Mouse (Mus musculus) midbrain, embryonic 16.5 days (tissue): ENCODE data around the gene Gnai2. TPM values are rescaled to one million over a fixed set of nuclear protein-coding genes. Genes with fewer than 3 reads are reported as not detected.
A peak's percentile ranks its signal among the peaks of the same experiment; 100 is the strongest.

Source experiments
- ATAC-seq: fragments of 200-750 bp; cut with Nextera tagmentation; 2 replicates; pipeline ENCODE4 v1.8.0; 2017; ENCODE audit warnings: moderate TSS enrichment
- H3K27ac ChIP-seq: fragments of 300-500 bp; sonication (generic); 2 replicates; pipeline ENCODE4 v1.5.1; 2014; ENCODE audit warnings: mild to moderate bottlenecking, low read length, mixed read lengths
- H3K27me3 ChIP-seq: fragments of 300-500 bp; sonication (generic); 2 replicates; pipeline ENCODE4 v1.6.1; 2014; ENCODE audit warnings: low read depth, low read length, mixed read lengths; ENCODE audit not compliant: control insufficient read depth, insufficient read depth
- H3K36me3 ChIP-seq: fragments of 300-500 bp; sonication (generic); 2 replicates; pipeline ENCODE4 v1.6.1; 2014; ENCODE audit warnings: mild to moderate bottlenecking, low read length, moderate library complexity, mixed read lengths; ENCODE audit not compliant: control insufficient read depth, insufficient read depth
- H3K4me1 ChIP-seq: fragments of 300-500 bp; sonication (generic); 2 replicates; pipeline ENCODE4 v1.6.1; 2014; ENCODE audit warnings: mild to moderate bottlenecking, low read length, mixed read lengths; ENCODE audit not compliant: control insufficient read depth, insufficient read depth
- H3K4me2 ChIP-seq: fragments of 300-500 bp; sonication (generic); 2 replicates; pipeline ENCODE4 v1.6.1; 2014; ENCODE audit warnings: mild to moderate bottlenecking, low read length, mixed read lengths
- H3K4me3 ChIP-seq: fragments of 300-500 bp; sonication (generic); 2 replicates; pipeline ENCODE4 v1.5.1; 2014; ENCODE audit warnings: low read depth, mild to moderate bottlenecking, low read length, moderate library complexity, mixed read lengths
- H3K9ac ChIP-seq: fragments of 300-500 bp; sonication (generic); 2 replicates; pipeline ENCODE4 v1.6.1; 2014; ENCODE audit warnings: low read depth, low read length, mixed read lengths
- H3K9me3 ChIP-seq: fragments of 300-500 bp; sonication (generic); replicated peaks from 2 replicates; pipeline ENCODE4 v1.6.1; 2014; ENCODE audit warnings: mild to moderate bottlenecking, low read length, mixed read lengths; ENCODE audit not compliant: control insufficient read depth, poor library complexity, severe bottlenecking
- WGBS: fragments of 180-500 bp; shearing (Covaris S2); extraction: QIAGEN DNeasy Blood & Tissue Kit; methylation state at CpG from one replicate; pipeline ENCODE4 v1.1.7; 2014; 5-methylcytosine and 5-hydroxymethylcytosine counted together
- polyA plus RNA-seq: library from polyadenylated mRNA; unstranded; fragments of >200 nt; fragmentation: Nextera tagmentation; extraction: Ambion mirVana; gene quantifications from 2 replicates; pipeline ENCODE4 v1.2.1, GENCODE M21; 2015

Gene Gnai2
- polyA plus RNA-seq, 1 experiment from 2014 or later, result 278 TPM

DNA sequence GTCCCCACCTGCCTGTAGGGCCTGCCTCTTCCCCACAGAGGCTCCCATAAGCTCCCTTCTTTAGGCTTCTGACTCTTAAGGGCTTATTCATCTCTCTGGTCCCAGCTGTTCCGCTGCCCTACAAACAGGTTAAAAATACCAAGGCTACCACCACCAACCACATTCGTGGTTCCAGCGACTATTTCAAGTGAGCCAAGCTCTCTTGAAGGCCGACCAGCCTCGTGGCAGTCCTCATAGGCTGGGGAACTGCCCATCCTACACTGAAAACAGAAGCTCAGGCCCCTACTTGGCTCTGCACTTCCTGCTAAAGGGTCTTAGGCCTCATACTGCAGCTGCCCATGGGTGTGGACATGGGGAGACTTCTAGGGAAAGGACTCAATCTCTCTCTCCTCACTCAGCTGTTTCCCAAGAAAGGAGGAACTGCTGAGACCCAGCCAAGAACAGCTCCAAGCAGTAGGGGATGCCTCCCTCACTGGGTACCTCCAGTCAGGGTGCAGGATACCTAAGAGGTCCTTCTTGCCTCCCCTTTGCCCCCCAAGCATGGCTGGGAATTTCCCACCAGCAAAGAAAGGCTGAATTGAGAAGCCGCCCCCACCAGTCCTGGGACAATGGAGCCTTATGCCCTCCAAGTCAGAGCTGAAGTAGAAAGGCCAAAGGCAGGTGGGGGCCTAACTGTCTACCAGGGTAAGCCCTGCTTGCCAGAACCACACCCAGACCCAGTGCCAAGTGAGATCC is 23.5 kb downstream of the Gnai2 start:
- peaks cover 21% of the 10 kb centered on the region for H3K36me3 ChIP-seq
- H3K27me3 ChIP-seq, result no peaks in the 10 kb centered on the region
- H3K4me2 ChIP-seq, result peak overlapping the region; percentile 73
- peaks cover 17% of the 10 kb centered on the region for H3K4me1 ChIP-seq
- no peaks in the 10 kb centered on the region for H3K9me3 ChIP-seq
- H3K4me3 ChIP-seq, result peak overlapping the region; percentile 35
- WGBS, result 72% methylated on average over 6 of the region's 6 CpGs
- peak overlapping the region; percentile 88 for H3K9ac ChIP-seq
- no peak for ATAC-seq
- peak overlapping the region; percentile 99 for H3K27ac ChIP-seq

DNA sequence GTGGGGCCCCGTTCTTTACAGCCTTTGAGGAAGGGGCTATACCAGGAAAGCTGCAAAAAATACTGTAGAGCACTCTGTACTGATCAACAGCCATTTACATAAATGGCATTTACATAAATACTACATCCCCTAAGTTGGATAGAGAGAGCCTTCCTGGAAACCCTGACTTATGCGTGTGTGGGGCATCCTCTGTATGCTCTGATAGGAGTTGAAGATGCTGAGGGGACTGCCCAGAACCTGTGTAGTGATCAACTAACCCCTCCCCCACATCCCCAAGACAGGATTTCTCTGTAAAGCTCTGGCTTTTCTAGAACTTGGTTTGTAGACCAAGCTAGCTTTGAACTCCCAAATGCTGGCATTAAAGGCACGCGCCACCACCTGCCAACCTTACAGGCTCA is 25.7 kb downstream of the Gnai2 start:
- peaks cover 17% of the 10 kb centered on the region for H3K4me1 ChIP-seq
- no peaks in the 10 kb centered on the region for H3K9me3 ChIP-seq
- H3K27me3 ChIP-seq, result no peaks in the 10 kb centered on the region
- no peak overlapping the region for H3K27ac ChIP-seq
- H3K4me2 ChIP-seq, result no peak overlapping the region
- H3K4me3 ChIP-seq, result no peak overlapping the region
- no peak for ATAC-seq
- 67% methylated on average over 4 of the region's 4 CpGs for WGBS
- H3K9ac ChIP-seq, result no peak overlapping the region
- H3K36me3 ChIP-seq, result peaks cover under 1% of the 10 kb centered on the region; the same call in 1 of the 2 replicates

DNA sequence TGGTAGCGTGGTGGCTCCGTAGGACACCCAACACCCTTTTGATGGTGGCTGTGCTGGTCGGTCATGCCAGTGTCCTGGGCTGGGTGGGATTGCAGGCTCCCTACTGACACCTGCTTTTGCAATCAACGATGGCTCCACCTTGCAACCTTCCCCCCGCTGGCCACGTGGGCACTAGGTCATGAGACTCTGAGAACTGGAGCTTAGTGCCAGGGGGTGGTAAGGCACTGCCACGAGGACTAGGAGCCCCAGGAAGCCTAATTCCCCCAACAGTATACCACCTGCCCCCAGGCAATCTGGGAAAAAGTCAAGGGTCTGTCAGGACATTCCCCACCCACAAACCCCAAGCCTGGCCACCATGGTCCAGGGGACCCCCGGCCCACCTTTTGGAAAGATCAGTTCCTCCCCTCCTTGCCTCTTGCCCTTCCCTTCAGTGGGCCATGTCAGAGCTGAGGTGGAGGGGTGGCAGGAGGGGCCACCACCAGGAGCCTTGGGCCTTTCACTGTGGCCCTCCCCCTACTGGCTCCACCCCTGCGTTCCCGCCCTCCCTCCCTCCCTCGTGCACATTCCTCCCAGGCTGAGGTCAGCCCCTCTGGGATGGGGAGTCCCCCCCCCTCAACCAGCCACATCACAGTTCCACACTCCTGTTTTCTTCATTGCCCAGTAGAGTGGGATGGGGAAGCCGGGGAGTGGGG is 26.3 kb downstream of the Gnai2 start, which contains the start of gene Sema3b:
Sema3b (minus strand) TSS at position 489 of the 692 bp plus-strand sequence.
- H3K27me3 ChIP-seq, result no peaks in the 10 kb centered on the region
- no peaks in the 10 kb centered on the region for H3K9me3 ChIP-seq
- WGBS, result 39% methylated on average over 12 of the region's 12 CpGs
- H3K4me3 ChIP-seq, result no peak within 1 kb of the TSS
- no peak within 1 kb of the TSS for H3K4me2 ChIP-seq
- no peak for ATAC-seq
- H3K36me3 ChIP-seq, result no peaks in the 10 kb centered on the region
- no peak within 1 kb of the TSS for H3K9ac ChIP-seq
- no peak within 1 kb of the TSS for H3K27ac ChIP-seq
- peaks cover 17% of the 10 kb centered on the region for H3K4me1 ChIP-seq

DNA sequence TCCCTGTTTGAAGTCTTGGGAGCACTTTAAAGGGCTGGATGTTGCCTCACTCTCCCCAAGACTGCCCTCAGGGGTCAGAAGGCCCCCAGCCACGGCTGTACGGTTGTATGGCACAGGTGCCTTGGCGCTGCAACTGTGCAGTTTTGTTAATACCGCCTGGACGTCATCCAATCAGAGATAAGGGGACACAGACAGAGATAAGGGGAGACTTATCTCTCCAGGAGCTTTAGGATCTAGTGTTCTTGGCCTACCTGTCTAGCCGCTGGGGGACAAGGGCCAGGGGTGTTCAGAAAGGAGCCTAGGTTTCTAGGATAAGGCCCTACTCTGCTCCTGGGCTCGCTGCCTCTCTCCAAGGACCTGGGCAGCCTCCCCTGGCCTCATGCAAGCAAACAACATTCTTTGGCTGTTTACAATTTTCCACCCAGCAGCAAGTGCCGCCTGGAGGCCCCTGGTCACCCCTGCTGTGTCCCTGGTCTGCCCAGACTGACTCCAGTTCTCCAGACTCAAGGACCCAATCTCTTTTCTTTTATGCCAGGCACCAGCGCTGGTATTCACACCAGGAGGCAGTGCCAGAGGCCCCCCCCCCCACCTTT is 27.4 kb downstream of the Gnai2 start:
- Histone ChIP-seq H3K27ac (no peak overlapping the region), H3K36me3 (no peaks in the 10 kb centered on the region), H3K27me3 (no peaks in the 10 kb centered on the region), H3K4me1 (peaks cover 13% of the 10 kb centered on the region), H3K4me2 (no peak overlapping the region), H3K9me3 (no peaks in the 10 kb centered on the region), H3K4me3 (no peak overlapping the region), H3K9ac (no peak overlapping the region)
- WGBS, result 54% methylated on average over 9 of the region's 9 CpGs
- ATAC-seq, result no peak

DNA sequence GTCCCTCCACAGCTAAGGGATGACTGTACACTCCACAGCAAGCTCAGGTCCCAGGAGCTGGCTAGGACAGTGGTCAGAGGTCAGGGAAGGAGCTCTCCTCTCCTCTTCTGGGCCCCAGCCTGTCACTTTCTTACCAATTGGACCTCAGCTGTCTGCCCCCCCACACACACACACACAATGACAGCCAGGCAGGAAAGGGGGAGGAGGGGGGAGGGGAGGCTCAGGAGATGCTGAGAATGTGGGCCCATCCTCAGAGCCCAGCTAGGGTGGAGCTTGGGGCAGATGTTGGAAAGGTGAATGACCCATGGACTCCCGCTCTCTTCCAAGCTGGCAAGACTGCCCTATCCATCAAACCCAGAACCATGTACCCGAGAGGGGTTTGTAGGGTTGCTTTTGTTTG is 28.1 kb downstream of the Gnai2 start:
- Histone ChIP-seq H3K4me1 (peaks cover 15% of the 10 kb centered on the region), H3K9ac (no peak overlapping the region), H3K36me3 (no peaks in the 10 kb centered on the region), H3K4me2 (no peak overlapping the region), H3K27me3 (no peaks in the 10 kb centered on the region), H3K27ac (no peak overlapping the region), H3K9me3 (no peaks in the 10 kb centered on the region), H3K4me3 (no peak overlapping the region)
- WGBS, result 83% methylated on average over 2 of the region's 2 CpGs
- no peak for ATAC-seq

DNA sequence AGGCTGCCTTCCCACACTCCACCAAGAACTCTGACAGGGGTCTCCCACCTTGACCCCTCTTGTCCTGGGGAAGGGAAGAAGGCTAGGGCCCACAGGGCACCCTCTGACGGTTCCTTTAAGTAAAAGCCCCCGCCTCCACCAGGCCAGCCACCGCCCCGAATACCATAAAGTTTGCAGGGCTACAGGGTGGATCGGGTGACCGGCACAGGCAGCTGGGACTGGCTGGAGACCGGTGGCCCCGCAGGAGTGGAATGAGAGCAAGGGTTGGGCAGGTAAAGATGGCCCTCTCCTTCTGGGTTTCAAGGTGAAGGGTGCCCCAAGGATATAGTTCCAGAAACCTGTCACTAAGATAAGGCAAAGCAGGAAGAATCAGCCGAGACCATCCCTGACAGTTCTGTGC is 28.6 kb downstream of the Gnai2 start:
- Histone ChIP-seq H3K4me2 (no peak overlapping the region), H3K9me3 (no peaks in the 10 kb centered on the region), H3K27ac (no peak overlapping the region), H3K4me1 (peaks cover 11% of the 10 kb centered on the region), H3K4me3 (no peak overlapping the region), H3K36me3 (no peaks in the 10 kb centered on the region), H3K27me3 (no peaks in the 10 kb centered on the region), H3K9ac (no peak overlapping the region)
- no peak for ATAC-seq
- 28% methylated on average over 9 of the region's 9 CpGs for WGBS

DNA sequence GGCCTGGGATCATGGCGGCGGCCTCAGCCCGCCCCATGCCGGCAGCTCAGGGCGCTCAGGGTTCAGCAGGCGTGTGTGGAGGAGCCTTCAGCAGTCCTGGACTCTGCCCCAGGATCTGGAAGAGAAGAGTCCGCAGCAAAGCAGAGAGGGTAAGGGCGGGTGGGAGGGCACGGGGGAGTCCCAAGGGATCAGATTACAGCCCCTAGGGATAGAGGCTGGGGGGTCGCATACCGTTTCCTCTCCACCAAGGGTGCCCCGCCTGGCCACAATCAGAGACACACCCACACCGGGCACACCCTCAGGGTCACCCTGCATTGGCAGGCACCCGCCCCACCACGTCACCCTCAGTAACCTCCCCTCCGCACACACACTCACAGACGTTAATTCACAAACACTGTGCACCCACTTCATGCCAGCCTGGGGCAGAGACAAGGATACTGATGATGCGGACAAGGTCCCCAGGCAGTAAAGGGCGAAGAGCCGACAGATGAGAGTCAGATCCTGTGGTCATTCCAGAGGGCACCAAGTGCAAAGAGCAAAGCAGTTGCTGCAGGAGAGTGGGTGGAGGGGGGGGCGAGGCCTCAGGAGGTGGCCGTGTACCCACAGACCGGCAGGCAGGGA is 30.0 kb downstream of the Gnai2 start:
- no peaks in the 10 kb centered on the region for H3K36me3 ChIP-seq
- no peaks in the 10 kb centered on the region for H3K27me3 ChIP-seq
- peaks cover 8% of the 10 kb centered on the region for H3K4me1 ChIP-seq
- H3K9ac ChIP-seq, result 0 out of 2 replicates have a peak overlapping the region, but pooled peaks have one; percentile 10
- no peak for ATAC-seq
- H3K4me3 ChIP-seq, result no peak overlapping the region
- no peaks in the 10 kb centered on the region for H3K9me3 ChIP-seq
- H3K27ac ChIP-seq, result no peak overlapping the region
- WGBS, result 44% methylated on average over 20 of the region's 23 CpGs
- 0 out of 2 replicates have a peak overlapping the region, but pooled peaks have one; percentile 8 for H3K4me2 ChIP-seq

DNA sequence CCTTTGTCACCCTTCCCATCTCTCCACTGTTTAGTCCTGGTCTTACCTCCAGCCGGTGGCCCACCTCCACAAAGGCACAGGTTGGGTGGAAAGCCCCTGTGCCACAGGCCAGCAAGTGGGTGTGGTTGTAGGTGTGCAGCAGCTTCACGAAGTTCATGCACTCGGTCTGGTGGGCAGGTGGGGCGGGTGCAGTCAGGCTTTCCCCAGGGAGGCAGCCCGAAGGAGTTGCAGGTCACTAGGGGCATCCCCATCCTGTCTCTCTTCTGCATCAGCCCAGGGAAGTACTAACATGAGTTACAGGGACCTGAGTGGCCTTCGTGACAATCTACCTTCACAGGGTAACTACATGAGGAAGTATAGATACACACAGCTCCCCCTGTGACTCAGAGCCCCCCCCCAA is 31.9 kb downstream of the Gnai2 start:
- WGBS, result 87% methylated on average over 6 of the region's 6 CpGs
- no peak overlapping the region for H3K9ac ChIP-seq
- H3K36me3 ChIP-seq, result no peaks in the 10 kb centered on the region
- peaks cover 6% of the 10 kb centered on the region for H3K4me1 ChIP-seq
- no peak overlapping the region for H3K27ac ChIP-seq
- H3K27me3 ChIP-seq, result no peaks in the 10 kb centered on the region
- no peak overlapping the region for H3K4me2 ChIP-seq
- H3K4me3 ChIP-seq, result no peak overlapping the region
- no peaks in the 10 kb centered on the region for H3K9me3 ChIP-seq
- no peak for ATAC-seq
